Mouse (Mus musculus): Measurements from ENCODE around the gene Diexf.
A peak's percentile ranks its signal among the peaks of the same experiment; 100 is the strongest.

Diexf gene

DNA sequence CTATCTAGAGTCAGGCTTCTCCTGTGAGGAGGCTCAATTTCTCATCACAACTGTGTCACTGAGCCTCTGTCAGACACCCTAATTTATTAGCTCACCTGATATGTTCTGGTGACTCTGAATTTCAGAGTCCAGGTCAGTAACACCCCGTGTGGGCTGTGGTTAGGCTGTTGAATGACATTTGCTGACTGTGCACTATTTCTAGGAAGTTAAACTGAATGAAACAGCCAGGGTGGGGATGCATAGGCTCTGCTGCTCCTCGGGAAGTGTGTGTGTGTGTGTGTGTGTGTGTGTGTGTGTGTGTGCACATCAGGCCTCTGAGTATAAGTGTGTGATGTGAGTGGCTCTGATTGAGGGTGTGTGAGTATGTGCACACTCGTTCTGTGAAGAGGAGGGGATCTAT, 8.6 kb upstream of the Diexf start:
- DNase-seq (ENCODE audit: low spot score in 2 of 2) = no peak

DNA sequence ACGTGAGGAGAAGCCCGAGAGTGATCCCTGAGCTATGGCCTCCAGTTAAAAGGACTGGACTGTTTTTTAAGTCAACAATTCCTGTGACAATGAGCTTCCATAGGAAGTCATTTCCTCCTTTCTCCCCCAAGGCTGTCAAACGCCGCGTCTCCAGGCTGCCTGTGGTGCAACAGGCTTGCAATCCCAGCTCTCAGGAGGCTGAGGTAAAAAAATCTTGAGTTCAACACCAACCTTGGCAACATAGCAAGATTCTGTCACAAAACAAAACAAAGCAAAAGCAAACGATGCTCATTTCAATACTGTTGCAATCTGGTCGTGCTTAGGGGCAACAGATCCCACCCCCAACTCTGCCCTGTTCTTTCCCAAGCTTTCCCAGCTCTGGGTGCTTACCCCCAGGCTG, 8.0 kb upstream of the Diexf start:
- no peak for DNase-seq (ENCODE audit: low spot score in 2 of 2)

DNA sequence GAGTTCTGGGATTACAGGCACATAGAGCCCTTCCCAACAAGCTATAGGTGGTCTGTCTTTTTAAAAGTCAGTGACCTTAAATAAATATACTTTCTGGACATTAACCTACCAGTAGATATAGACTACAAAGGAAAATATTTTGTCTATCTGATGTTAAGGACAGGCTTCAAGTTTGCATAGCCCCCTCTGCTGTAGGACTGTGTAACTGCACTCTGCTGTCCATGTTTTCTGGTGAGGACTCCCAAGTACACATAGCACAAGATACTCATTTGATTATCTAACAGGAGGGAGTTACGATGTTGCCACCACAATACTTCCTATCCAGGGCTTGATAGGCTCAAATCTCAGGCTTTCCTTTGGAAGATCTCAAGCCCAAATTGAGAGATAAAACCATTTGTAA, 3.7 kb upstream of the Diexf start:
- DNase-seq (ENCODE audit: low spot score in 2 of 2) = no peak

DNA sequence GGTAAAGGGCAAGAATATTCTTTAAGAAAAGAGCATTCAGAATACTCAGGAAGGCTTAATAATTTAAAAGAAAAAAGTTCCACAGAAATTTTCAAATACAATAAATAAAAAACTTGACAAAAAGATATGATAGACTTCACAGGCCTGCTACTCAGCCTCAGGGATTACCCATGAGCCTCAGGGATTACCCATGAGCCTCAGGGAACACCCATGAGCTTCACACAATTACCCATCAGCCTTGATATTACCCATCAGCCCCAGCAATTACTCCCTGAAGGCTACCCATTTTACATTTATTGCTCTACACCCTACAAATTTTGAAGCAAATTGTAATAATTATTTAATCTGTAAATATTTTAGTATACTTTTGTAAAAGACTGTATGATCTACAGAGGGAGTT, 2.3 kb upstream of the Diexf start:
- DNase-seq (ENCODE audit: low spot score in 2 of 2) = no peak

GRCm38 (mm10) chr1:193131311-193131948, 1.4 kb upstream of the Diexf start:
- no peak for DNase-seq (ENCODE audit: low spot score in 2 of 2)

DNA sequence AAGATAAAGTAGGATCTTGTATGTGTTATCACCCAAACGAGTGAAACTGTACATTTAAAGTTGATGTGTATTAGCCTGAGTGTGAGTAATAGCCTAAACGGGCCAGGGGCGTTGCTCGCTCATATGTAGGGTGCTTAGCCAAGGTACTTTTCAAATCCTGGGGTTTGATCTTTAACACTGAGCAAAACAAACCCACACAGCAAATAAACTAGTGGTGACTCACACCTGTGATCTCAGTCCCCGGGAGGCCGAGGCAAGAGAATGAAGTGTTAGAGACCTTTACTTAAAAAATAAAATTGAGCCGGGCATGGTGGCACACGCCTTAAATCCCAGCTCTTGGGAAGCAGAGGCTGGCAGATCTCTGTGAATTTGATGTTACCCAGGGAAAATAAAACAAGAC, 767 bp upstream of the Diexf start:
- no peak for DNase-seq (ENCODE audit: low spot score in 2 of 2)

GRCm38 (mm10) chr1:193130456-193130825, 369 bp upstream of the Diexf start:
- DNase-seq (ENCODE audit: low spot score in 2 of 2) = no peak

- DNase-seq (ENCODE audit: low spot score in 2 of 2) = no peak
These were observed 751 bp downstream of the Diexf start for GRCm38 (mm10) chr1:193129321-193129720.

GRCm38 (mm10) chr1:193128055-193128454, 2.0 kb downstream of the Diexf start:
- DNase-seq (ENCODE audit: low spot score in 2 of 2) = no peak

GRCm38 (mm10) chr1:193125835-193126234, 4.2 kb downstream of the Diexf start:
- no peak for DNase-seq (ENCODE audit: low spot score in 2 of 2)

GRCm38 (mm10) chr1:193123290-193123689, 6.8 kb downstream of the Diexf start:
- no peak for DNase-seq (ENCODE audit: low spot score in 2 of 2)

- DNase-seq (ENCODE audit: low spot score in 2 of 2) = no peak
These were observed 7.3 kb downstream of the Diexf start for GRCm38 (mm10) chr1:193122793-193123192.

DNA sequence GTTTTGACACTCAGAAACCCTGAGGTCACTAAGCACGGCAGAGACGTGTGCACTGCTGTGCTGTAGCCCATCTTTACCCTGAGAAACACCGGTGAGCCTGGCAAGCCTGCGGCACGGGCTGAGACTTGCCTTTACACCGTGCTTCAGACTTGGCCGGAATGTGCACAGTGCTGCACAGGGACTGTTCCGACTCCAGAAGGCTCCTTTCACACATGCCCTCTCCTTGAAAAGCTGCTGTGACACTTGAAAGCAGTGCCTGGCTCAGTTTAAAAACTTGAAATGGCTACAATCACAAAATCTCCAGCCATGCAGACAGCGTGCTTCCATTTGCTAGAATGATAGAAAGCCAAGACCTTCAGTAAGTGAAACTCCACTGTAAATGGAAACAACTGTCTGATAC, 18.0 kb downstream of the Diexf start:
- DNase-seq (ENCODE audit: low spot score in 2 of 2) = no peak

DNA sequence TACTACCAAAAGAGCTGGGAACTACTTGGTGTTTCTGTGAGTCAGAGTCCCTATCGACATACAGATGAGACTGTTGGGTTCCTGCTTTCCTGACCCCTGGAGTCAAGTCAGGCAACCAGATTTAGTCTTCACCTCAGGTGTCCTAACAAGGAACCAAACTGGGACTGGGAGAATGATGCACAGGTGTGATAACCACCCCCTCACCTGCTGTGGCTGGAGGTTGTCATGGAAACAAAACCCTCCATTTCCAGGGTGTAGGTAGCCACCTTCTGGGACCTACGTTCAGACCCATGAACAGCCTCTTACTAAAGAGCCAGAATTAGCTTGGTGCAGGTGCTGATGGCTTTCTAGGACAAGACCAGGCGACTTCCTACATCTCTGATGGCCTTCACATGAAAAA, 27.1 kb downstream of the Diexf start:
- no peak for DNase-seq (ENCODE audit: low spot score in 2 of 2)

DNA sequence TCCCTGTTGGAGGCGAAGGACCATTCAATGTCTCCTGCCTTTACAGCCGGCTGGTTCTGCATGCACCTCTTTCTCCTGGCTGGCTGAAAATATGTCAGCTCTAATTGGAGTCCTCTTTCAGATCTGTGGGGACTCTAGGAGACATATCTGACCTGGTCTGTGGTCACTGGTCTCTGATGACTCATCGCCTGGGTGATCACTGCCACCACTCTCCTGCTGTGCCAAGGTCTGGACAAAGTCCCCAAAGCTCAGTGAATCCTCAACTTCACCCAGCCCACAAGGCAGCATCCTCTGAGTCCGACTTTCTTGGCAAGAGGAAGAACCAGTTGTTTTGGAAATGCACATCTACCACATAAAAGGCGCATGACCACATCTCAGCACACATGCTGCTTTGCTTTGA, 27.5 kb downstream of the Diexf start:
- DNase-seq (ENCODE audit: low spot score in 2 of 2) = no peak

DNA sequence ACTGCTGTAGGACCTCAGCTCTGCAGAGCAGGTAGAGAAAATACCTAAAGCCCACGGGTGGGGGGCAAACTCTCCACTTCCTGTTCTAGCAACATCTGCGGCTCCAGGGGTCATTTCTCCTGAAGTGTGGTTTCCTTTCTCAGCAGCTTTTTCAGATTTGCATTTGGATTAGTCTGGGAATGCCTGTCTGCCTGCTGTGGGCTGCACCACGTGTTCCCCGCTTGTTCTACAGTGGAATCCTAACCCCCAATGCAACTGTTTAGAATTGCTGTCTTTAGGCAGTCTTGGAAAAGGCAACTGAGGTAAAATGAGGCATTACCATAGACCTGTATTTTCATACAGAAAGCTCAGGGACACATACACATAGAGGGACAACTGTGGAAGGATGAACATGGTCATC, 28.0 kb downstream of the Diexf start:
- DNase-seq (ENCODE audit: low spot score in 2 of 2) = no peak

GRCm38 (mm10) chr1:193098946-193099345, 31.1 kb downstream of the Diexf start:
- no peak for DNase-seq (ENCODE audit: low spot score in 2 of 2)

GRCm38 (mm10) chr1:193093596-193093995, 36.5 kb downstream of the Diexf start:
- DNase-seq (ENCODE audit: low spot score in 2 of 2) = no peak

DNA sequence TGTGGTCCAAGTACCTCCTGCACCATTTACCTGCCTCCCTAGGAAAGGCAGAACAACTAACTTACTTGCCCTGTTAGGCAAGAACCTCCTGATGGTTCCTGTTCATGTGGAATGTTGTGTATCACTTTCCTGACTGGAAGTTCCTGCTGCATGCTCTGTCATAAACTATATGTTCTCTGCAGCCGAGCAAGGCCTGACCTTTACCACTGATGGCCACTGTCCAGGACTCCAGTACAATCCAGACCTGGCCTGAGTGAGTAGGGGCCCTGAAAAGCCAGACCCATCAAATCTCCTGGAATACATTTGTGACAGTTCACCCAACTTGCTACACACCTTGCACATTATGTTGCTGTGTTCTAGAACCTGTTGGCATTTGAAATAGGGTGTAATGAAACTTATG, 37.3 kb downstream of the Diexf start:
- no peak for DNase-seq (ENCODE audit: low spot score in 2 of 2)

- DNase-seq (ENCODE audit: low spot score in 2 of 2) = no peak
These were observed 39.2 kb downstream of the Diexf start for GRCm38 (mm10) chr1:193090894-193091293.

GRCm38 (mm10) chr1:193090211-193090871, 39.7 kb downstream of the Diexf start:
- peak in 1 of 2 experiments; percentile 21 for DNase-seq (ENCODE audit: low spot score in 2 of 2)

DNA sequence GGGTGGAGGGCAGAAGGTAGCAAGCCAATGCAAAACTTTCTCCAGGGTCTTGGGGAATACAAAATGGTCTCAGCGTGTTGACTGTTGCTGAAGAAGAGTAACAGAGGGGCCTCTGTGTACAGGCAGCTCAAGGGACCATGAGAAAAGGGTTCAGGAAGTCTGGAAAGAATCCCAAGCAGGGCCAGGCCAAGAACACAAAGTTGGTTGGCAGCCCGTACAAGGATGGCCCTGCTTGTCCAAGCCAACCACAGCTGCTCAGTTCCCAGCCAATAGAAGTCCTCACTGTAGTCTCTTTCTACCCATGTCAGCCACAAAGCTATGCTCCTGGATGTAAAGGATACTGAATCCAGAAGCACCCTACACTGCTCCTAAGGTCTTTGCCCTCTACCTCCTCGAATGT, 40.4 kb downstream of the Diexf start:
- no peak for DNase-seq (ENCODE audit: low spot score in 2 of 2)

GRCm38 (mm10) chr1:193089211-193089610, 40.9 kb downstream of the Diexf start:
- DNase-seq (ENCODE audit: low spot score in 2 of 2) = no peak
